Mouse (Mus musculus): Measurements from ENCODE around the gene Batf. TPM values are rescaled to one million over a fixed set of nuclear protein-coding genes. Genes with fewer than 3 reads are reported as not detected.
"Not testable (repeated sequence)": the region's sequence is repeated elsewhere in the genome, so short reads cannot be mapped to it uniquely, and the experiment has no call there.

The Batf gene
- total and polyA plus RNA-seq, 3 experiments, result 1.0 to 1.8 (median 1.6) TPM

DNA sequence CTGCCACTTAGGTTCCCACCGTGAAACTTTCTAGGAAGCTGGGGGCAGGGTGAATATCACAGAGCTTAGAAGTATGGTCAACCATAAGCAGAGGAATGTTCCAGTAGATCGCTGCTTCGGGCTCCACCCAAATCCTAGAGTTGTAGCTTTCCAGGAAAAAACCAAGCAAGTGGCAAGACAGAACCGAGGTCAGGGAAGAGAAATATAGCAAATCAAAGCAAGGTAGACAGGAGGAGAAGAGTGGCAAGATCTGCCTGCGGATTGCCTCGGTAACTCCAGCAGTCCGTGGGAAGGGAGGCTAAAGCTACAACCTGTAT lies 706 bp downstream of the Batf start:
- no peaks in the 10 kb centered on the region for H3K36me3 ChIP-seq (ENCODE audit: control insufficient read depth, insufficient read depth, low read length)
- H3K4me3 ChIP-seq, result peak overlapping the region; percentile 45
- no peak for TF ChIP-seq EP300 (IDR thresholded peaks at IDR 0.05; ENCODE audit: insufficient read depth, low read depth, low read length)
- TF ChIP-seq CTCF (IDR thresholded peaks at IDR 0.05), result no peak
- no peak for TF ChIP-seq POLR2A (IDR thresholded peaks at IDR 0.05; ENCODE audit: insufficient read depth, low read depth, low read length)
- WGBS, result 48% methylated on average over 7 of the region's 7 CpGs
- DNase-seq, result no peak
- intact Hi-C loops (cut with DNase I), result loop anchor here (5.0 kb wide), 1 partner anchor 40 kb away; no protein-coding TSS in a partner anchor
- H3K4me1 ChIP-seq (ENCODE audit: control insufficient read depth, insufficient read depth, low read length), result peaks cover 1% of the 10 kb centered on the region; the same call in 1 of the 2 replicates
- no peak overlapping the region for H3K9ac ChIP-seq (ENCODE audit: low read depth, low read length)
- H3K27ac ChIP-seq, result no peak overlapping the region; the same call in 1 of the 2 replicates
- no peaks in the 10 kb centered on the region for H3K27me3 ChIP-seq (ENCODE audit: control insufficient read depth, insufficient read depth, low read length)
- no peaks in the 10 kb centered on the region for H3K79me2 ChIP-seq (replicated peaks; ENCODE audit: control insufficient read depth, insufficient read depth, low read length)

DNA sequence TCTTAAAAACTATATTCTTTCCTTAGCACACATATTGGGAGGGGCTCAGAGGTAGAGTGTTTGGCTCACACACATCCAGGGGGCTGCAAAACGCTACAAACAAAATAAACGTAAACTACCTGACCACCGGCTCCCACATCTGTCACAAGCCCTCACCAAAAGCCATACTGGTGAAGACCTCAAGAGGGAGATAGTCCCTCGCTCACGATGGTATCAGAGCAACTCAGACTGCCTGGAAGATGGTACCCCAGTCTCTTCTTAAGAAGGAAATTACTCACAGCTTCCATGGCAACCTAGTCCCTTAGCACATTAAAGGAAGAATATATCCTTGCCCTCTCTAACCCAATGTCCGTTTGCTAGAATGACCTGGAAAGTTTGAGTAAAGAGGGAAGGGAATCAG lies 1.4 kb downstream of the Batf start:
- Histone ChIP-seq H3K79me2 (replicated peaks; ENCODE audit: control insufficient read depth, insufficient read depth, low read length) (no peaks in the 10 kb centered on the region), H3K27me3 (ENCODE audit: control insufficient read depth, insufficient read depth, low read length) (no peaks in the 10 kb centered on the region), H3K4me1 (ENCODE audit: control insufficient read depth, insufficient read depth, low read length) (peaks cover 1% of the 10 kb centered on the region; the same call in 1 of the 2 replicates), H3K9ac (ENCODE audit: low read depth, low read length) (no peak overlapping the region), H3K4me3 (no peak overlapping the region), H3K27ac (no peak overlapping the region), H3K36me3 (ENCODE audit: control insufficient read depth, insufficient read depth, low read length) (no peaks in the 10 kb centered on the region)
- intact Hi-C loops (cut with DNase I), result loop anchor here (5.0 kb wide), 1 partner anchor 39 kb away; no protein-coding TSS in a partner anchor
- whole genome bisulfite sequencing, result 71% methylated on average over 6 of the region's 6 CpGs
- TF ChIP-seq POLR2A (IDR thresholded peaks at IDR 0.05; ENCODE audit: insufficient read depth, low read depth, low read length), result no peak
- no peak for TF ChIP-seq CTCF (IDR thresholded peaks at IDR 0.05)
- no peak for DNase-seq

DNA sequence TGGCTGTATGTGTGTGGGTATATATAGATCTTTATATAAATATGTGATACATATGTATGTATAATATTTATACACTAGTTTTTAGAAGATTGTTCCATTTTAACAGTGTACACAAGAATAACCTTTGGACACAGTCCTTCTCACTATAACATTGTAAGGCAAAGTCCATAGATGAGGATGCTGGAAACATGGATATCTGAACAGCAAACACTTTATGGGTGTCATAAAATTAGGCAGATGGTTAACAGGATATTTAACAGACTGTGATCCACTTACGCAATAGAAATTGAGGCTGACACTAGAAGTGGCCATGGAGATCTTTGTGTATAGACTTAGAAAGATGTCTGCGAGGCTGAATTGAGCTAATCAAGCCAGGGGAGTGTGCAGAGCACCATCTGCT lies 9.3 kb downstream of the Batf start:
- intact Hi-C loops (cut with DNase I), result no loop called here
- Histone ChIP-seq H3K9ac (ENCODE audit: low read depth, low read length) (no peak overlapping the region), H3K4me3 (no peak overlapping the region), H3K27me3 (ENCODE audit: control insufficient read depth, insufficient read depth, low read length) (no peaks in the 10 kb centered on the region), H3K36me3 (ENCODE audit: control insufficient read depth, insufficient read depth, low read length) (no peaks in the 10 kb centered on the region), H3K79me2 (replicated peaks; ENCODE audit: control insufficient read depth, insufficient read depth, low read length) (no peaks in the 10 kb centered on the region), H3K27ac (no peak overlapping the region), H3K4me1 (ENCODE audit: control insufficient read depth, insufficient read depth, low read length) (peaks cover 3% of the 10 kb centered on the region)
- TF ChIP-seq EP300 (IDR thresholded peaks at IDR 0.05; ENCODE audit: insufficient read depth, low read depth, low read length) (no peak), POLR2A (IDR thresholded peaks at IDR 0.05; ENCODE audit: insufficient read depth, low read depth, low read length) (no peak), CTCF (IDR thresholded peaks at IDR 0.05) (no peak)
- DNase-seq, result no peak
- WGBS, result 95% methylated on average over 2 of the region's 2 CpGs

DNA sequence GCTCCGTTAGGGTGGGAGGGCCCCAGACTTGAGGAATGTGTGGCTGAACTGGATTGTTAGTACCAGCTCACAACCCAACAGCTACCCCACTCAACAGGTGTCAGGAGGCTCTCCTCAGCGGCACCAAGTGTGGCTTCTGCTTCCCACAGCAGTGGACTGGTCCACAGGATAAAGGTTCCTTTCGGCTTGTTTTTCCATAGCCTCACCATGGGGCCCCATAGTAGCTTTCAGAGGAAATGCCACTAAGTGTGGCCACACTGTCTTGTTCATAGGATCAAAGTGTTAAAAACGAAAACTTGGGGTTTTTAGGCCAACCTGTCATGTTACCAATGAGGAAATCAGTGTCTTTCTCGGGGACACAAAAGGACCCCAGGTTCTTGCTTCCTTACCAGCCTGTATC lies 10.0 kb downstream of the Batf start:
- Histone ChIP-seq H3K36me3 (ENCODE audit: control insufficient read depth, insufficient read depth, low read length) (no peaks in the 10 kb centered on the region), H3K27ac (no peak overlapping the region), H3K27me3 (ENCODE audit: control insufficient read depth, insufficient read depth, low read length) (no peaks in the 10 kb centered on the region), H3K4me3 (no peak overlapping the region), H3K4me1 (ENCODE audit: control insufficient read depth, insufficient read depth, low read length) (peaks cover 3% of the 10 kb centered on the region), H3K79me2 (replicated peaks; ENCODE audit: control insufficient read depth, insufficient read depth, low read length) (no peaks in the 10 kb centered on the region), H3K9ac (ENCODE audit: low read depth, low read length) (no peak overlapping the region)
- intact Hi-C loops (cut with DNase I), result no loop called here
- DNase-seq, result no peak
- no peak for TF ChIP-seq EP300 (IDR thresholded peaks at IDR 0.05; ENCODE audit: insufficient read depth, low read depth, low read length)
- WGBS, result 85% methylated on average over 5 of the region's 5 CpGs

DNA sequence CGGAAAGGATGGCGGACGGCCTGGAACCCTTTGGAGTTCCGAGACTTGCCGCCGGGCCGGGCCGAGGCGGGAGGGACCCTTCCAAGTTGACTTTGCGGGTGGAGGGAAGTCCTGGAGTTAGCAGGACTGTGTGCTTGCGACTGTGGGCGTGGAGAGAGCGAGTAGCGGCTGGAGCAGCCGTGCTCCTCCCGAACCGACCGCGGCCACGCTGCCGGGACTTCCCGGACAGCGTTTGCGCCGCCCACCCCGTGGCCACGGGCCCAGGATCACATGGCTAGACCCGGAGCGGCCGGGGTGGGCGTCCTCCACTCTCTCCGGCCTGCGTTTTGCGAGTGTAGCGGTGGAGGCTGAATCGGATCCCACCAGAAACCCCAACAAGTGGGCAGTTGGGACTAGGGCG lies 11.7 kb downstream of the Batf start:
- H3K4me3 ChIP-seq; DNase-seq; H3K27me3 ChIP-seq (ENCODE audit: control insufficient read depth, insufficient read depth, low read length); H3K4me1 ChIP-seq (ENCODE audit: control insufficient read depth, insufficient read depth, low read length); H3K36me3 ChIP-seq (ENCODE audit: control insufficient read depth, insufficient read depth, low read length); H3K27ac ChIP-seq; intact Hi-C loops (cut with DNase I); H3K79me2 ChIP-seq (replicated peaks; ENCODE audit: control insufficient read depth, insufficient read depth, low read length): not testable (repeated sequence)
- H3K9ac ChIP-seq (ENCODE audit: low read depth, low read length), result 0 out of 2 replicates have a peak overlapping the region, but pooled peaks have one; percentile 49
- 14% methylated on average over 15 of the region's 37 CpGs for WGBS

DNA sequence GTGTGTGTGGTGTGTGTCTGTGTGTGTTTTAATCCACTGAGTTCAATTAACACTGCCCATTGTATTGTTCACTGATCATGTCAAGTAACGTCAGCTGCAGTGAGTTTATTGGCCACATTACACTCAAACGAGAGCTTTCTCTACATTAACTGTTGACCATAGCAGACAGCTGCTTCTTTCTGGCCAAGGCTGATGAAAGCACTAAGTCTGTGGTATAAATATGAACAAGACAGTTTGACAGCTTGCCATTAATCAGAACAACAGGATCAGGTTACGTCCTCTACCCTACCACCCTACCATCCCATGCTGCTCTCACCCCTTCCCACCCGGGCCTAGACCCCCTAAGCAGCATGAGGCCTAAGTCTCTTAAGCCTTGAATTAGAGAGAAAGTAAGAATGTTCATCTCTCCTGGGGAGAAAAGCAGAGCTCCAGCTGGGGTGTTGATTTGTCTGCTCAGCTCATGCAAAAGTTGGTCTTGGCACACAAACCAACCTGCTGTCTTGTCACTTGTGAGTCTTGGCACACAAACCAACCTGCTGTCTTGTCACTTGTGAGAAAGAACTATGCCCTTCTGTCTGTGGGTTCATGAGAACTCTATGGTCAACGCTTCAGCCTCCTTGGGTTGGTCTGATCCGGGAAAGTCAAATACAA lies 13.8 kb downstream of the Batf start:
- H3K27ac ChIP-seq, result no peak overlapping the region
- no peaks in the 10 kb centered on the region for H3K27me3 ChIP-seq (ENCODE audit: control insufficient read depth, insufficient read depth, low read length)
- WGBS, result 78% methylated on average over 6 of the region's 6 CpGs
- DNase-seq, result no peak
- TF ChIP-seq CTCF (IDR thresholded peaks at IDR 0.05) (no peak), EP300 (IDR thresholded peaks at IDR 0.05; ENCODE audit: insufficient read depth, low read depth, low read length) (no peak), POLR2A (IDR thresholded peaks at IDR 0.05; ENCODE audit: insufficient read depth, low read depth, low read length) (no peak)
- H3K79me2 ChIP-seq (replicated peaks; ENCODE audit: control insufficient read depth, insufficient read depth, low read length), result no peaks in the 10 kb centered on the region
- H3K4me3 ChIP-seq, result no peak overlapping the region
- no peaks in the 10 kb centered on the region for H3K36me3 ChIP-seq (ENCODE audit: control insufficient read depth, insufficient read depth, low read length)
- no peak overlapping the region for H3K9ac ChIP-seq (ENCODE audit: low read depth, low read length)
- intact Hi-C loops (cut with DNase I), result no loop called here
- peaks cover 7% of the 10 kb centered on the region for H3K4me1 ChIP-seq (ENCODE audit: control insufficient read depth, insufficient read depth, low read length)

Measured in heart, adult 2 months (tissue).